Mouse (Mus musculus) erythroblast, embryonic 14.5 days (primary cell): ENCODE measurements around the gene Nup210. TPM values are rescaled to one million over a fixed set of nuclear protein-coding genes. Genes with fewer than 3 reads are reported as not detected.

ENCODE experiments used
- H3K27me3 ChIP-seq: 2 replicates; pipeline ENCODE4 v1.6.1; 2012; ENCODE audit warnings: inconsistent platforms; ENCODE audit not compliant: control insufficient read depth
- H3K36me3 ChIP-seq: 2 replicates; pipeline ENCODE4 v1.6.1; 2012; ENCODE audit warnings: mild to moderate bottlenecking, inconsistent platforms; ENCODE audit not compliant: control insufficient read depth
- H3K4me1 ChIP-seq: 2 replicates; pipeline ENCODE4 v1.6.1; 2012; ENCODE audit warnings: inconsistent platforms; ENCODE audit not compliant: control insufficient read depth
- H3K4me3 ChIP-seq: replicated peaks from 2 replicates; pipeline ENCODE3; 2012; ENCODE audit warnings: moderate library complexity, mild to moderate bottlenecking, inconsistent platforms
- H3K9me3 ChIP-seq: 2 replicates; pipeline ENCODE4 v1.6.1; 2012; ENCODE audit warnings: low read length, inconsistent platforms, mixed read lengths; ENCODE audit not compliant: control insufficient read depth
- GATA1 ChIP-seq: IDR thresholded peaks from 2 replicates; pipeline ENCODE4 v1.6.1; 2012; ENCODE audit warnings: low read length, inconsistent platforms, mixed read lengths
- TAL1 ChIP-seq: IDR thresholded peaks from 3 replicates; pipeline ENCODE4 v1.6.1; 2012; ENCODE audit warnings: low read length, inconsistent platforms, mixed read lengths
- polyA plus RNA-seq: library from polyadenylated mRNA; stranded (reverse); fragments of >175 nt; gene quantifications from 2 replicates; pipeline ENCODE4 v1.2.3, GENCODE M21; 2012

Gene Nup210
- polyA plus RNA-seq, 1 experiment = 15.1 TPM

DNA sequence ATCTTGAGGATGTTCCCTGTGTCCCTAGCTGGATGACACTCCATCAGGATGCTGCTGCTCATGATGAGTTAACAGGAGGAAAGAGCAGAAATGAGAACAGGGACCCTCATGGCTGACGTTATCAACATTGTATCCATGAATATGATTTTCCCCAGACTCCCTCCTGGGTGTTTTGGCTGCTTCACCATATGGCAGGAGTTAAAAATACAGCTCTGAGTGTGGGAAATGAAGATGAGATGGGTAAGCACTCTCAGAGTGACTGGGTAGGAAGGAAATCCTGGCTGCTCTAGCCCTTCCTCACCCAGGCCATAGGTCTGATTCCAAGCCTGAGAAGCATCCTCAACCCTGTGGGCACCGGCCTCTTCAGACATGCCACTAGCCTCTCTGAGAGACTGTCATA is 142.3 kb downstream of the Nup210 start:
- Histone ChIP-seq H3K4me1 (no peaks in the 10 kb centered on the region), H3K27me3 (no peaks in the 10 kb centered on the region), H3K4me3 (no peak overlapping the region), H3K36me3 (no peaks in the 10 kb centered on the region), H3K9me3 (no peaks in the 10 kb centered on the region)
- TF ChIP-seq GATA1 (no peak), TAL1 (no peak)

DNA sequence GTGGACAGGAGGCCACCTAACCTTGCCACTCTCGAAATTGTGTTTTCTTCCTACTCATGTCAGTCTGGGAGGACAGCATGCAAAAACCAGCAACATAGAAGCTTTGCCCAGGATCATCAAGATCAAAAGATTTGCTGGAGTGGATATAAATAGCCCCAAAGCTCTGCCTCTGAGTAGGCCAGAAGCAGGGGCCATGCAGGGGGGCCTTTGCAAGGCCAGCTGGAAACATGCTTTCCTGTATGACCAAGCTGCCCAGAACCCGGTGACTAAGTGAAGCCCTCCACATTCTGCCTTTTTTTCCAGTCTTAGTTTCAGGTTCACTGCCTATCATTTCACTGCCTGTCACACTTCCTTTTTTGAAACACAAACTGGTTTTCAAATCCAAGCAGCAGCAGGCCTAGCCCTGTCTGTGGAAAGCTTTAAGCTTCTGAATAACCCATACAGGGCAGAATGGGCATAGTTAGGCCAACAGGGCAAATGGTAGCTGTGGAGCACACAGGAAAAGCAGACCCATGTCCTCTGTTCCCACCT is 147.2 kb downstream of the Nup210 start:
- Histone ChIP-seq H3K4me3 (no peak overlapping the region), H3K9me3 (no peaks in the 10 kb centered on the region), H3K27me3 (no peaks in the 10 kb centered on the region), H3K4me1 (no peaks in the 10 kb centered on the region), H3K36me3 (no peaks in the 10 kb centered on the region)
- TF ChIP-seq TAL1 (no peak), GATA1 (no peak)

Other genes with a start within 250 kb of the Nup210 start
- 9.7 and 10.6 TPM in 2 replicates for gene Iqsec1, start 128.1 kb downstream of the Nup210 start, polyA plus RNA-seq
- 1.5 and 2.9 TPM in 2 replicates for gene Hdac11, start 39.8 kb upstream of the Nup210 start, polyA plus RNA-seq
- 0.07 TPM in 1 of 2 replicates, not detected in the other for gene Fbln2, start 95.6 kb upstream of the Nup210 start, polyA plus RNA-seq